Mouse (Mus musculus) testis, postnatal 14 days (tissue): ENCODE results near the gene Irf2bpl.

Source experiments
- DNase-seq: peaks from one replicate; pipeline ENCODE4 v3.0.0; 2021; ENCODE audit warnings: low spot score

Irf2bpl gene

GRCm38 (mm10) chr12:86885336-86885735 is 738 bp upstream of the Irf2bpl start:
- no peak for DNase-seq

GRCm38 (mm10) chr12:86883280-86884196 is 1.1 kb downstream of the Irf2bpl start:
- peak; percentile 73 for DNase-seq

DNA sequence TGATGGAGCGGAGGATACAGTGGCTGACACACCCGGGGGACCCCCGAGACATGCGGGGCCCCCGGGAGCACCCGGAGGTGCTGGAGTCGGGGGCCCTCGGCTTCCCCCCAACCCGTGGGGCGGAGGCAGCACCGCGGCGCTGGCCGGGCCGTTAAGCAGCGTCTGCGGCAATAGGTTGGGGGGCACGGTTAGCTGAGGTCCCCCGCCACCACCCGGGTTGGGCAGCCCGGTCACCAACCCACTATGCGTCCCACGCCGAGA is 1.6 kb downstream of the Irf2bpl start:
- DNase-seq, result no peak

DNA sequence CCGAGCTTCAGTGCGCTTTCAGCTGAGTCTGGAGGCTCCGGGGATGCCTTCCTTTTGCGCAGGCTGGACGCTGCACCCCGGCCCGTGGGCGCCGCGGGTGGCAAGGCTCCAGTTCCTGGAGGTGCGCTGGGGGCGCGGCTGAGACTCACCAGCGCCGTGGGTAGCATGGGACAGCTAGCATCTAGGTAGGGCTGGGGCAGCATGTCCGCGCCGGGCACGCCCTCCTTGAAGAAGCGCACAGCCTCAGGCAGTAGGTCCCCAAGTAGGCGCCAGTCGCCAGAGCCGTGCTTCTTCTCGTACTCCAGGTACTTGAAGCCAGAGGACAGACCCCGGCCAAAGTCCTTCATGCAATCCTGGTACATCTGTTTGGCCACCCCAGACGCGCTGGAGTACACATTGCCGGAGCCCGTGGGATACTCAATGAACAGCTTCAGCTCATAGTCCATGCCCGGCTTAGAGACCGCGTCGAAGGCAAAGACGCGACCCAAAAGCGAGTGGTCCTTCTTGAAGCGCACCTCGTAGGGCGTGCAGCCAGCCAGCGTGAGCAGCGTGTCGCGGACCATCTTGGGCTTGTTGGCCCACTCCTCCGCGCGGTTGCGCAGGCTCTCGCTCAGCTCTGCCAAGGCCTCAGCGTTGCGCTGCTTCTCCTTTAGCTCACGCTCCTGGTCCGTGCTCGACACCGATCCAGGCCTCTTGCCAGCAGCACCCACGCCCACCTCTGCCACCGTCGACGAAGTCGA is 2.1 kb downstream of the Irf2bpl start:
- DNase-seq, result peak; percentile 66

- DNase-seq, result no peak
These were observed 2.8 kb downstream of the Irf2bpl start for GRCm38 (mm10) chr12:86881809-86882278.

DNA sequence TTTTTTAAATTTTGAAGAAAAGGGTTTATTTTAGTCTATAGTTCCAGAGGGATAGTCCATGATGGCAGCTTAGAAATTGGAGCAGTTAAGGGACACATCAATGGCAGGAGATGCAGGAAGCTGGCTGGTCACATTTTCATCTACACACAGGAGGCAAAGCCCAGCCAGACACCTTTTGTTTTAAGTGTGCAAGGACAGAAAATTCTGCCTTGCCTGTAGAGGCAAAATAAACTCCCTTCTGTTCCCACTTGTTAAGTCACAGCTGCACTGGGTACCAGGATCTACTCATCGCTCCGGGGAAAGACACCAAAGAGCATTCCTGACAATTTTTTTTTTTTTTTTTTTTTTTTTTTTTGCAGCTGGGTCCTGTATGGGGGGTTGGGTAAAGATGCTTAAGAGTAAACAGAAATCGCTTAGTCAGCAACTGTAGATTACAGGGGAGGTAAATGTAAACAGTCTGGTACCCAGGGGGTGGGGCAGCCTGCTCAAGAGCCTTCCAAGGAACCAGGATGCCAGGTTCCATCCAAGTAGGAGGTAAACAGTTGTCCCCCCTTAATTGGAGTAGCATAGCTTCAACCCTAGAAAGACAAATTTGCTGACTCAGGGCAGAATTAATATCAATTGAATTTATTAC is 4.4 kb downstream of the Irf2bpl start:
- DNase-seq, result no peak

DNA sequence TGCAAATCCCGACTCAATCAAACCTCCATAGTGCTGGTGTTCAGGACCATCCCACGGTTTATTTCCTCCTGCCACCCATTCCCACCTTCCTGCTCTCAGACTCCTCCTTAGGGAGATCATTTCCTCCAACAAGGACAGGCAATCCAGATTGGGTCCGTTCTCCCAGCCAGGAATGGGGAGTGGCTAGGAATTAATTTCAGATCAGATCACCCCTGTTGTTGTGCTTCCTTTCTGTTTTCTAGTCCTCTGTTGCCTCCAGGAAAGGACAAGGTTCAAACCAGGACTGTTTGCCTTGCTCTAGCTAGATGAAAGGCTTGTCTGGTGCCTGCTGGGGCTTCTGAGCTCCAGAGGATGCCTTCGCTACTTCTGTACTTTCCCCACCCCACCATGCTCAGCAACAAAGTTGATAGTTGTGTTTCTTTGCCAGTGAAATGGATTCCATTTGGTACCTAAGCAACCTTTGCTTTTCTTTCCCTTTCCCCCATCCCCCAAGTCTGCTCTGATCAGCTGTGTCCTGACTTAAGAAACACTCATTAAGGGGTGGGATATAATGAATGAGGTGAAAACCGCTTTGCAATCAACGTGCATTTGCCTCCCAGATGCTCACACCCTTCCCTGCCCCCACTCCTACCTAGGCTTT is 5.0 kb downstream of the Irf2bpl start:
- peak; percentile 71 for DNase-seq

GRCm38 (mm10) chr12:86878426-86879353 is 5.9 kb downstream of the Irf2bpl start:
- no peak for DNase-seq

GRCm38 (mm10) chr12:86876981-86877380 is 7.6 kb downstream of the Irf2bpl start:
- DNase-seq, result no peak

DNA sequence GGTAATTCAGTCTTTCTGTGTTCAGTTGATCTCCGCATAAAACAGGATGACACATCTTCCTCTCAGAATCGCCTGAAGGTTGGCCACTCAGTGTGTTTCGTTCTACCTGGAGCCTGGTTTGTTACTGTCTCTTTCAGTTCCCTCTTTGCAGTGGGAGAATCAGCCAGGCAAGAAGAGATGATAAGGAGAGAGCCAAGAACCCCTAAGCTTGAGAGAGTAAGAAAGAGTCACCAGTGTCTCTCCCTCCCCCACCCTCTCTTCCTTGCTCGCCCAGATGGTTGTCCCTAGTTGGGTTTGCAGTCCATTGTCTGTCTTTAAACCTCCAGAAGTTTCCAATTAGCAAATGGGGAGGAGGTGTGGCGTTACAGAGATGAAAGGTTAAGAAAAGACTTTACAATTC is 8.5 kb downstream of the Irf2bpl start:
- DNase-seq, result no peak

DNA sequence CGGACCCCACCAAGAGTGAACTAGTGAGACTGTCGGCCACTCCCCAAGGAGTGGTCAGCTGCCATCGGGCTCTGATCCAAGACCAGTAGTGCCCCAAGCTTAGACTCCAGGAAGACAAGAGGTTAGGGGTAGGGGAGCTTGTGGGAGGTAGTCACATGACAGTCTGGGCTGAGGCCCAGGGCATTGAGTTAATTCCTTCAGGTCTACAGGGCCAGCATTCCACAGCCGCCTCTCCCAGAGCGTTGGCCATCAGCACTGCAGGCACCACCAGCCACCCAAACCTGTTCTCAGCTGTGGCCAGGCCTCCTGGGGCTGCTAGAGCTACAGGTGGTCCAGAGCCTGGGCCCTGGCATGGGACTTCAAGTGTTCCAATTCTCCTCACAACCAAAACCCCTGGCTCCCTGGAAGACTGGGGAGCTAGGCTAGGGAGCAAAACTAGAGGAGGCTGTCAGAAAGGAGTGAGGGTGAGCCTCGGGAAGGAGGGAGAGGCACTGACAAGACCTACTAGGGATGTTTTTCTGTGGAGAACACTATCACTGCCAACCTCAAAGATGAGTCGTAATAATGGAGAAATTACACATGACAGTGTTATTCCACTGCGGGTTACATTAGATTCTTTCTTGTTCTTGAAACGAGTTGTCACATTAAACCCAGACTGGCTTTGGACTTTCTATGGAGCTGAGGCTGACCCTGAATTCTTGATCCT is 12.1 kb downstream of the Irf2bpl start:
- DNase-seq, result no peak

DNA sequence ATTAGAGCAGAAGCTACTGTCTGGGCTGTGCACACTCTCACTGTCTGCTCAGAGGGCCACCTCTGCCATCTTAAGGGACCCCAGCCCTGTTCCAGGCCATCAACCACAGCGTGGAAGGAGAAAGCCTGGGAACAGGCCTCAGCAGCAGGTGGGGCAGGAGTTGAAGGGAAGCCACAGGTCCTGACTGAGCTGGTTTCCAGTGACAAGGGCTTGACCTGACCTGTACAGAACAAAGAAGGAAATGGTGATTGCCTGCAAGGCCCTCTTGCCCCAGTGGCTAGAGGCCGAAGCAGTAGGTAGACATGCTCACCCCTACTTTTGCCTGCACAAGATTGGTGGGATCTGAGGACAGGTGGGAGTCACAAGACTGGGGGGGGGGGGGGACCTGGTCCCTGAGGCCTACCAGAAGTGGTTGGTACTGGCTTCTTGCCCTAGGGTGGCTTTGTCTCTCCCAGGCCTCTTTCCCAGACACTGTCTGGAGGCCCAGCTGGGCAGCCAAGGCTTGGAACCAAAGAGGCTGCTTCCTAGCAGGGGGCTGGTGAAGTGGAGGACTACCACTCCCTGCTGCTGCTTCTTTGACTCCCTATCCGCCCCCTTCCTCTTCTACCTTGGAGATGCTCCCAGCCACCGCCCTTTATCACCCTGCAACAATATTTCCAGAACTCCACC is 12.8 kb downstream of the Irf2bpl start:
- no peak for DNase-seq

DNA sequence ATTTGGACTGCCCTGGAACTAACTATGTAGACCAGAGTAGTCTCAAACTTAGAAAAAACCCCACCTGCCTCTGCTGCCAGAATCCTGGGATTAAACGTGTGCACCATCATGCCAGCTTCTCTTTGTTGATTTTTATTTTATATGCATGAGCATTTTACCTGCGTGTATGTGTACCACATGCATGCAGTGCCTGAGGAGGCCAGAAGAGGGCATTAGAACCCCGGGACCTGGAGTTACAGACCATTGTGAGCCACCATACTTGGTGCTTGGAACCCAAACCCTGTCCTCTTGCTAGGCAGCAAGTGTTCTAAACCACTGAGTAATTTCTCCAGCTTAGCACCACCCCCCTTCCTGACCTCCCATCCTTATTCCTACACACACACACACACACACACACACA is 13.6 kb downstream of the Irf2bpl start:
- DNase-seq, result no peak

- no peak for DNase-seq
These were observed 14.8 kb downstream of the Irf2bpl start for GRCm38 (mm10) chr12:86869761-86870160.

DNA sequence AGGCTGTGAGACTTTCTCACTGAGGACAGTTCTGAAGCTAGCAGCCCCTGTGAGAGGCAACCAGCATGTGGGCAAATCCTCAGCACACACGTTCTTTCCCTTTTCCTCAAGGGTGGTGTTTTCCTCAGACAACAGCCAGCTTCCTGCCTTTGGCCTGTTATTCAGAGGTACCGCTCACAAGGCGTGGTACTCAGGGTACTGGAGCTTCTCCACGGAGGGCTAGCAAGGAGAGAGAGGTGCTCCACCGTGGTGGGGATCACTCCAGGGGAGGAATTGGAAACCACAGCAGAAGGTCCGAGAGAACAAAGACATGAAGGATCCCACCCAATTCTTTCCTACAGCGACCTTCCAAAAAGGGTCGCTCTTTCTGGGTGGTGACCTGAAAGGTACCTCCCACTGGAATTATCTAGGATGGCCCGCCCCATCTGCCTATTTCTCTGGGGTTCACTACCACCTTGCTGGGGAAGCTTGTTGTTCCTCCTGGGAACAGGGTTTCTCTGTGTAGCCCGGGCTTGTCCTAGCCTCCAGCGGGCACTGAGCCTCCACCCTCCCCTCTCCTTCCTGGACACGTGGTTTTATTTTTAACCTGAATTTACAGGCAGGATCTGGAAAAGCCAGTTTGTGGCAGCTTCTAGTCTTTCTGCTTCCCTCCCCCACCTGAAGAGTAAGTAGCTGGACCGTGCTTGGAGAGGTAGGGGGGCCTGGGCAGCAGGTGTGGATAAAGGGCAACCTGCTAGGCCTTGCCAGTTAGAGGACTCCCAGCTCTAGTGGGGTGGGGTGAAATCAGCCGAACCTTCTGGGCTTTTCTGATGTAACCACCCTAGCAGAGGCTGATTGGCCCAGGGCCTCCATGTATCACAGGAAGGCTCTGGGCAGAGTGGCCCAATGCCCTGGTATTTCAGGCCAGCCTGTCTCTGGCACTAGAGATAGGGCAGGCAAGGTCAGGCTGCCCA is 17.1 kb downstream of the Irf2bpl start:
- DNase-seq, result no peak

DNA sequence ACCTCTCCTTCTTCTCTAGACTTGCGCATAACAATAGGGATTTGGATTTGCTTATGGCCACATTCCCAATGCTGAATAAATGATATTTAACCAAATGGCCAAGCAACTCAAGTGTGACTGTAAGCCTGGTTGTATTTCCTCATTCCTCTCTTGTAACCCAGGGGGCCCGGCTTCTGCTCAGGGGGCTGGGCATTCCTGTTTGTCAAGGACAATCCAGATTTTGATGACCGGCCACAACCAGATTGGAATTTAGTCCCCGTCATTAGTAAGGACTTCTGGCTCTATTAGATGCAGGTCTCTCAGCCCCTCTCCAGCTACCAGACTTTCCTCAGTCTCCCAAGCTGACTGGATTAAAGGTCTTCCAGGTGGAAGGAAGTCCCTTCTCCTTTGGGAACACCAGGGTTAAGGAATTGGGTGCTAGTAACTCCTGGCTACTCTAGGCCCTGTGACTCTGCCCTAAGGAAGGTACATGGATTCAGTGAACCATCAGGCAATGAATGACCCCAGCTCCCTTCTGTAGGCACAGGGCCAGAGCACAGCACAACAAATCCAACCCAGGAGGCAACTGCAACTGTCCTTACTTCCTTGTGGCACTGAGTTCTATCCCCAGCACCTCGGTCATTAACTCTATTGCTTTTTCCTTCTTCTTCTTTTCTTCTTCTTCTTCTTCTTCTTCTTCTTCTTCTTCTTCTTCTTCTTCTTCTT is 20.1 kb downstream of the Irf2bpl start:
- DNase-seq, result no peak

GRCm38 (mm10) chr12:86859924-86860790 is 24.4 kb downstream of the Irf2bpl start:
- no peak for DNase-seq
